Mouse (Mus musculus): Measurements from ENCODE around the gene Trub2.

DNA sequence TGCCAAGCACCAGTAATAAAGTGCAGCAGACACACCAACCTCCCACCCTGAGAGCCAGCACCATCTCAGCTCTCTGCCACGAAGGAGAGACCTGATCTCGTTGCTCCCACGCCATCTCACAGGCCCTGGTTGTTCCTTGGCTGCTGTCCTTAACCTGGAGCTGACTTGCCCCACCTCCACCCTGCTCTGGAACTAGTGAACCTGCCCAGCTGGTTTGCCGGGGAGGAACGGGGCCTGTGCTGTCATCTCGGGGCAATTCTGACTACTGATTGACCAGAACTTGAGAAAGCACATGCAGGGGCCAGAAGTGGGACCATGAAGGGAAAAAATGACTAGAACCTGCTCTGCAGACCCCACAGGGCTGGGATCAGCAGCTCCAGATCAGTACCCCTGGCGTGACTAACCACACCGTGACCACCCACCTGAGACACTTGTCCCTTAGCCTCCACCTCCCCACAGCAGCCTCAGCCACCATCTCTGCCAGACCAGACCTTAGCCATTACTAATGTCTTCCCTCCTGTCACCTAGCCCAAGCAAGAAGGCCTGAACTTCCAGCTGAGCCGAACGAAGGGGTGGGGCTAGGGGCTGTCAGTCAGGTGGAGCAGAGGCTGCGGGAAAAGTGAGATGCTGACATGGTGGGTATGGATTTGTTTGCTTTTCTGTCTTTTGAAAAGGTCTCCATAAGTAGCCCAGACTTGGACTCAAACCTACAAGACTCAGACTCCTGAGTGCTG lies 20.2 kb downstream of the Trub2 start:
- TF ChIP-seq POLR2A (IDR thresholded peaks at IDR 0.05; ENCODE audit: insufficient read depth, low read depth, low read length) (no peak), CTCF (IDR thresholded peaks at IDR 0.05) (no peak), EP300 (IDR thresholded peaks at IDR 0.05; ENCODE audit: insufficient read depth, low read depth, low read length) (no peak)
